Mouse (Mus musculus) neutrophil, adult 5-6 weeks (primary cell): ENCODE measurements at regions not wholly inside any gene's neighbourhood (a gene's known extent, or its start where the extent isn't known, plus 50 kb on each side); places are given as distances from the start of the nearest gene placed in this dataset.

Source experiments
- ATAC-seq: fragments of 151-379, 151-347 bp; 2 replicates; pipeline ENCODE4 v1.8.0; 2017; ENCODE audit warnings: mild to moderate bottlenecking, moderate TSS enrichment; ENCODE audit not compliant: insufficient number of reproducible peaks, poor library complexity, low FRiP score, severe bottlenecking; ENCODE audit errors: extremely low read depth

- no peak for ATAC-seq
Observed at GRCm38 (mm10) chr4:142618770-142619169, 379.6 kb upstream of the Kazn start.

- ATAC-seq = no peak
Observed at GRCm38 (mm10) chr4:142617676-142618075, 378.5 kb upstream of the Kazn start.

- ATAC-seq = no peak
Observed at GRCm38 (mm10) chr4:142616901-142617300, 377.7 kb upstream of the Kazn start.

DNA sequence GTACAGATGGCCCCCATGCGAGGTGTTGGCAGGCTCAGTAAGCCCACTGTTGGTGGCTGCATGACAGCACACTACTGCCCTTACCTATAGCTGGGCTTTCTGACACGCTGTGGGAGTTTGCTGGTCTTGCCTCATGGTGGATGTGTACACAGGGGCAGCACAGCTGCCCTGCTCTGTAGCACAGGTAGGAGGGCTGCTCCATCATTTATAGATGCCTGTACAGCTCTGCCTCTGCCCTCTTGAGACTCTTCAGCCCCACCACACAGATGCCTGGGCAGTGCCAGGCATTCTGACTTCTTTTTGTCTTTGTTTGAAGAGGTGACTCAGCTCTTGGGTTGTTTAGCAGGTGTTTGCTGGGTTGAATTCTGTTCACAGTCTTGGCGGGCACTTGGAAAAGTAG, 365.9 kb upstream of the Kazn start:
- no peak for ATAC-seq

DNA sequence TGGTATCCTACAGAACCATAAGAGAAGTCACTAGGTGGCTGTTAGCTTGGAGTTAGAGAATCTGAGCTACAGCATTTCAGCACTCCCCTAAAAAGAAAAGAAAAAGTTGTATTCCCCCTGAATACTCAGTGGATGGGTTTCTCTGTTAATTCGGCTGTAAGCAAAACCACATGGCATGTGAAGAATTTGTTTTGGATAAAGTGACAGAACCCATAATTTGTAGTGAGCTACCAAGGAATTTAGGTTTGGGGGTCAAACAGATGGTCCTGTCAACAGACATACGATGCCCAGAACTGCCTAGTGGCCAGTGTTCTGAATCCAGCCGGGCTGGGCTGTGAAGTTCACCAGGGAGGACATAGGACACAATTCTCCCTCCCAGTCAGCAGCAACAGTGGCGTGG, 358.0 kb upstream of the Kazn start:
- no peak for ATAC-seq

DNA sequence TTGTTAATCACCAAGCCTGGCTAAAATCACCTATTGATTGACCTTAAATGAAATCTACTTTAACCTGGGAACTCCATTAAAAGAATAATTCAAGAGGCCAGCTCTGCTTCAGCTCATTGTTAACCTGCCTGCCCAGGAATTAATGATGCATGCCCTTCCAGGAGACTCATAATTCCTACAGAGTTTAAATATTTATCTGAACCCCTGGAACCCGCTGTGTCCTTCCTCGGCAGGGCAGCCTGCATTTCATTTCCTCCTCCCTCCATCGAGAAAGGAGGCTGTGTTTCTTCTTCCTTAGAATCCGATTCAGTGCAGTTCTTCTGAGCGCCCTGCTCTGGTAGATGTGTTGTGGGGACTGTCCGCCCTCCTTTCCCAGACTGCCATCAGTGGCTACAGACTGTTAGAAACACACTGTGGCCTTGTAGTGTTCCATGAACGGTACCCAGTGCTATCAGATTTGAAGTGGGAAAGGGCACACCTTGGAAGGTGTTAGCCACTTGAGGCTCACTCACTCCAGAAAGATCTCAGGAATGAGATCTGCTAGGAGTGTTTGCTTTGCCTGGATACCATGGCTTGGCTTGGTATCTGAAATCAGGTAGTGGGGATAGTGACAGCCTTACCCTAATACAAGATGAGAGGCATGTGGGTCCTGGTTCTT, 350.0 kb upstream of the Kazn start:
- ATAC-seq = no peak

GRCm38 (mm10) chr4:142588418-142589083, 349.4 kb upstream of the Kazn start:
- no peak for ATAC-seq

DNA sequence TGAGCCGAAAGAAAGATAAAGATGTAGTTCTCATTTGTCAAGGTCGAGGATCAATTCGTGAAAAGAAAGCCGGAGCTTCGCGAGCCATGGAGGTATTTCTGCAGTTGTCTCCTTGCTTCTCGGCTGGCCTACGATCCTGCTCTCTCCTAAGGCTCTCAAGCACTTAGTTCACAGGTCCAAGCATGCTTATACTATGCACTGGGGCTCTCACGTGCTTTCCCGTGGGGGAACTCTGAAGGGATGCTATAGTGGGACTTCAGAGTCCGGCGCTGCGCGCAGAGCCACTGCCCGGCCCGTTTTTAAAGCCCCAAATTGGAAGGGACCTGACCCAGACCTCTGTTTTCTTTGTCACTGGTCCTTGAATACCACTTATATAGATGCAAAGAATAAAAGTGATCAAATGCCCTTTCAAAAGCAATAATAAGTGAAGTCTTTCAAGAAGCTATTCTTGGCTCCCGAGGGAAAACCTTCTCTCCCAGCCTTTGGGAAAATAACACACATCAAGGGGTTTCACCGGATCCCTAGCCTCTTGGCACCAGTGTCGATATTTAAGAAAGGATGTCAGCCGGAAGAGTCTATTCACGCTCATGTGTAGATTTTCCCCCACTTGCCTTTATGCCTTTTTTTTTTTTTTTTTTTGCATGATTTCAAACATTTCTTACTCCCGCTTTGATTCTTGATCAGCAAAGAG, 348.3 kb upstream of the Kazn start:
- no peak for ATAC-seq

DNA sequence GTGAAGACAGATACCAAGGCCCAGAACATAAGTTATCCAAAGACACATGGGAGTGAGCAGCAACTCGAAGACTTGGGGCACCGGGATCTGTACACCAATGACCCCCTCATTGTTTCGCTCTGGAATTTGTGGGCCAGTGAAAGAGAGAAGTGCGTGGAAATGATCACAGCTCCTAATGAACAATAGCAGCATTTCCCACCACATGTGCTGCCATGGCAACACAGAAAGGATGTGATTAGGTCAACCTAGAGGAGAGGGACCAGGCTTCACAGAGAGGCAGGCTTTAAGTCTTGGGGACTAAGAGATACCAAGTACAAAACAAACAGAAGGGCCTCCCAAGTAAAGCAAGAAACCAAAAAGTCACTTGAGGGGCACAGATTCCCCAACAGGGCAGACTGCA, 339.3 kb upstream of the Kazn start:
- no peak for ATAC-seq

- no peak for ATAC-seq
Observed at GRCm38 (mm10) chr4:142577519-142577918, 338.3 kb upstream of the Kazn start.

- no peak for ATAC-seq
Observed at GRCm38 (mm10) chr4:142574528-142574927, 335.3 kb upstream of the Kazn start.

DNA sequence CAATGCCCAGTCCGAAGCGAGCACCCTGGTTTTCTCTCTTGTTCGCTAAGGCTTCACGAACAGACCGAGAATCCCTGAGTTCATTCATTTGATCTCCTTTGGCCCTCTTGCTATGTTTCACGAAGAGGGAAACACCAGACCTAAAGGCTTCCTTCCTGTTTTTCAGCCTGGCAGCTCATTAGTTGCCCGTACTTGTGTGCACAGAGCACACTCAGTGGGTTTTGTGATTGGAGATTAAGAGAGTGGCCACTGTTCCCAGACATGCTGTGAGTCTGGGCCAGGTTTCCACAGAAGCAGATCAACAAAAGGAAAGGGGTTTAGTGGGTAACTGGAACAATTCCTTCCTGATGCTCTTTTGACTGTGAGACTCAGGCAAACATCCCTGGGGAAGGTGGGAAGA, 331.5 kb upstream of the Kazn start:
- no peak for ATAC-seq

DNA sequence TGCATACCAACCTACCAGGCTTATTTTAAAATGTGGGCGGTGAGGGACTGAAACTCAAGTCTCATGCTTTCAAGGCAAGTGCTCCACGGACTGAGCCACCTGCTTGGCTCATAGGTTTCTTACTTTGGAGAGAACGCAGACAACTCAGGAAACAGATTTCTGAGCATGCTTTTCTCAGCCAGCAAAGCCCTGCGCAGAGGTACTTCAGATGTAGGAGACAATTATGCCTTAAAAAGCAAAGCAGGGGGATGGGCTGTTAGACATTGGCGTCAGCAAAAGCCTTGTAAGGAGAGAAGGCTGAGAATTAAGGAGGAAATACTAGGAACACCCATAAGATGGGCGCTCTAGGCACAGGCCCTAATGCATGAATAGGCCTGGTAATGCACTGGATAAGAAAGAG, 329.4 kb upstream of the Kazn start:
- no peak for ATAC-seq

DNA sequence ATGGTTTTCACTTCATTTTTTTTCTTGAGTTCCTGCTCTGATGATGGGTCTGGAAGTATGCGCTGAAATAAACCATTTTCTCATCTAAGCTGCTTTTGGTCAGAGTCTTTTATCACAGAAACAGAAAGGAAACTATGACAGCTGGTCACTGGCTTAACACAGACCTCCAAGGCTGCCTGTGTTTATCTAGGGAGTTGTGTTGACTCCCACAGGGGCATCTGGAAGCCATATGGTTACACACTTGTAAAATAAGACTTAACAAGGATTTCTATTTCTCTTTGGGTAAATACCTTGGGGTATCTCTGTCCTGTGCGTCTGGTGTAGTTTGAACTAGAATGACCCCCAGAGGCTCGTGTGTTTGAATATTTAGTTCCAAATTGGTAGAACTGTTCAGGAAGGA, 315.5 kb upstream of the Kazn start:
- ATAC-seq = no peak

- ATAC-seq = no peak
Observed at GRCm38 (mm10) chr4:142545871-142546270, 306.7 kb upstream of the Kazn start.

DNA sequence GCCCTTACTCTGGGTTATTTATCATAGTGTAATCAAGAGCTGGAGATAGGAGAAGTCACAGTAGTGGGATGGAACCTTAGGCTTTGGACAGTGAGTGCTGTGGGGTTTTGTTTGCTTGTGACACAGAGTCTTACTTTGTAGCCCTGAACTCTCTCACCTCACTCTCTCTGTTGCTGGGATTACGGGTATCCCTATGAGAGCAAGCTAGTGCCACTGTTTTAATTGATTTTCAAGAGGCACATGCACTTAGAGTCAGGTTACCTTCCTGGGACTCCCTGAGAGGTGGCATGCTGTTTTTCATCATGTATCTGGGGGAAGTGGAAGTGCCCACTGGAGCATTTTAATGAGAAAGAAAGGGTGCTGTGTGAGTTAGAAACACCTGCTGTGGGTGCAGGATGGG, 306.0 kb upstream of the Kazn start:
- ATAC-seq = no peak

- ATAC-seq = no peak
Observed at GRCm38 (mm10) chr4:142544736-142545135, 305.5 kb upstream of the Kazn start.

DNA sequence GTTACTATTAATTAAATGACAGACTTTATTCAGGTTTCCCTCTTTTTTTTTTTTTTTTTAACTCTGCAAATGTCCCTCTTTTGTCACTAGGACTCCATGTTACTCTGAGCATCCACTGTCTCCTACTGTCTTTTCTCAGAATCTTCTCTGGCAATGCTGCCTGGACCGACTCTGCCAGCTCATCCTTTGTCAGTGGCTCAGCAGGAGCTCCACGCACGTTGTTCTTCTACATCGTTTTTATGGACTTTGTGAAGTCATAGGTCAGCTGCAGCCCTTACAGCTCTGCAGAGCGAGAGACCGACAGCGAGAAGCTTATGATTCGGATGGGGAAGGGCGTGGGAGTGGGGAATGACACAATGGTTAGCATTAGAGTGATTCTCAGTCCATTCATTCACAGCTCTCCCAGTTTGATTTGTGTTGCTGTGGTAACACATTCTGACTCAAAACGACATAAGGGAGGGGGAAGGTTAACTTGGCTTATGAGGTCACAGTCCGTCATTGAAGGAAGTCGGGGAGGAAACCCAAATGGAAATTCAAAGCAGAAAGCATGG, 300.1 kb upstream of the Kazn start:
- no peak for ATAC-seq

- ATAC-seq = no peak
Observed at GRCm38 (mm10) chr4:142527080-142527479, 287.9 kb upstream of the Kazn start.
